Mouse (Mus musculus) midbrain, embryonic 14.5 days (tissue): ENCODE results near the gene Gpr75. TPM values are rescaled to one million over a fixed set of nuclear protein-coding genes. Genes with fewer than 3 reads are reported as not detected.

ENCODE experiments used
- ATAC-seq: fragments of 200-750 bp; cut with Nextera tagmentation; 2 replicates; pipeline ENCODE4 v1.8.0; 2017; ENCODE audit warnings: moderate number of reproducible peaks, moderate library complexity; ENCODE audit not compliant: low FRiP score, low TSS enrichment
- DNase-seq: peaks from one replicate; pipeline ENCODE4 v3.0.0-alpha.2; 2015
- H3K27ac ChIP-seq: fragments of 300-500 bp; sonication (generic); replicated peaks from 2 replicates; pipeline ENCODE4 v1.5.1; 2014; ENCODE audit warnings: mild to moderate bottlenecking, low read depth, low read length, moderate library complexity
- H3K27me3 ChIP-seq: fragments of 300-500 bp; sonication (generic); 2 replicates; pipeline ENCODE4 v1.6.1; 2014; ENCODE audit warnings: low read length, control low read depth, mixed read lengths; ENCODE audit not compliant: control insufficient read depth, insufficient read depth
- H3K36me3 ChIP-seq: fragments of 300-500 bp; sonication (generic); 2 replicates; pipeline ENCODE4 v1.6.1; 2014; ENCODE audit warnings: low read length, control low read depth; ENCODE audit not compliant: control insufficient read depth, insufficient read depth
- H3K4me1 ChIP-seq: fragments of 300-500 bp; sonication (generic); 2 replicates; pipeline ENCODE4 v1.6.1; 2014; ENCODE audit warnings: mild to moderate bottlenecking, antibody characterized with exemption, low read length, control low read depth; ENCODE audit not compliant: control insufficient read depth, insufficient read depth
- H3K4me2 ChIP-seq: fragments of 300-500 bp; sonication (generic); 2 replicates; pipeline ENCODE4 v1.6.1; 2014; ENCODE audit warnings: mild to moderate bottlenecking, low read length, moderate library complexity
- H3K4me3 ChIP-seq: fragments of 300-500 bp; sonication (generic); replicated peaks from 2 replicates; pipeline ENCODE4 v1.5.1; 2014; ENCODE audit warnings: low read depth, low read length
- H3K9ac ChIP-seq: fragments of 300-500 bp; sonication (generic); replicated peaks from 2 replicates; pipeline ENCODE4 v1.6.1; 2014; ENCODE audit warnings: mild to moderate bottlenecking, low read length, moderate library complexity
- H3K9me3 ChIP-seq: fragments of 300-500 bp; sonication (generic); 2 replicates; pipeline ENCODE4 v1.6.1; 2016; ENCODE audit warnings: low read length, control low read depth, mixed read lengths; ENCODE audit not compliant: control insufficient read depth
- WGBS: fragments of 180-500 bp; shearing (Covaris S2); extraction: QIAGEN DNeasy Blood & Tissue Kit; methylation state at CpG from one replicate; pipeline ENCODE4 v1.1.7; 2014; 5-methylcytosine and 5-hydroxymethylcytosine counted together
- polyA plus RNA-seq: library from polyadenylated mRNA; unstranded; fragments of >200 nt; fragmentation: Nextera tagmentation; extraction: Ambion mirVana; gene quantifications from 2 replicates; pipeline ENCODE4 v1.2.1, GENCODE M21; 2014

The Gpr75 gene
- polyA plus RNA-seq, 1 experiment from 2014 or later = 7.4 TPM

- Histone ChIP-seq H3K9ac (no peak overlapping the region), H3K36me3 (peaks cover 22% of the 10 kb centered on the region), H3K4me2 (no peak overlapping the region), H3K27me3 (no peaks in the 10 kb centered on the region), H3K4me3 (no peak overlapping the region), H3K9me3 (no peaks in the 10 kb centered on the region), H3K27ac (no peak overlapping the region), H3K4me1 (no peaks in the 10 kb centered on the region)
- ATAC-seq (no peak), DNase-seq (no peak)
- WGBS = 98% methylated on average over 3 of the region's 3 CpGs
These were observed 38.1 kb downstream of the Gpr75 start for GRCm38 (mm10) chr11:30923283-30923682.

GRCm38 (mm10) chr11:30928079-30928478, 42.9 kb downstream of the Gpr75 start:
- H3K9me3 ChIP-seq = no peaks in the 10 kb centered on the region
- ATAC-seq = no peak
- DNase-seq = no peak
- H3K27ac ChIP-seq = no peak overlapping the region
- peaks cover 43% of the 10 kb centered on the region for H3K36me3 ChIP-seq
- no peak overlapping the region for H3K4me2 ChIP-seq
- H3K27me3 ChIP-seq = no peaks in the 10 kb centered on the region
- H3K4me1 ChIP-seq = no peaks in the 10 kb centered on the region
- no peak overlapping the region for H3K9ac ChIP-seq
- H3K4me3 ChIP-seq = no peak overlapping the region

GRCm38 (mm10) chr11:30928498-30928897, 43.3 kb downstream of the Gpr75 start:
- Histone ChIP-seq H3K27me3 (no peaks in the 10 kb centered on the region), H3K36me3 (peaks cover 44% of the 10 kb centered on the region), H3K9ac (no peak overlapping the region), H3K4me3 (no peak overlapping the region), H3K9me3 (no peaks in the 10 kb centered on the region), H3K4me1 (no peaks in the 10 kb centered on the region), H3K4me2 (no peak overlapping the region), H3K27ac (no peak overlapping the region)
- 93% methylated on average over 1 of the region's 1 CpGs for WGBS
- ATAC-seq = no peak
- DNase-seq = no peak

Other genes with a start within 250 kb of the Gpr75 start
- 17.4 and 21.8 TPM in 2 replicates for gene Acyp2, start 235.8 kb upstream of the Gpr75 start, polyA plus RNA-seq
- gene Psme4, start 113.6 kb upstream of the Gpr75 start, polyA plus RNA-seq = 28.8 and 30.9 TPM in 2 replicates
- gene Asb3, start 58 bp downstream of the Gpr75 start, polyA plus RNA-seq = 29.8 and 35.6 TPM in 2 replicates
- 13.5 and 14.4 TPM in 2 replicates for gene Erlec1, start 69.0 kb downstream of the Gpr75 start, polyA plus RNA-seq
- 33.5 and 38.5 TPM in 2 replicates for gene Chac2, start 101.0 kb downstream of the Gpr75 start, polyA plus RNA-seq